Mouse (Mus musculus) MEL (cell line): ENCODE measurements at regions not wholly inside any gene's neighbourhood (a gene's known extent, or its start where the extent isn't known, plus 50 kb on each side); places are given as distances from the start of the nearest gene placed in this dataset.

ENCODE experiments used
- DNase-seq: peaks from one replicate; pipeline ENCODE4 v3.0.0; 2011; ENCODE audit warnings: low read depth, low spot score
- H3K27ac ChIP-seq: 2 replicates; pipeline ENCODE4 v1.5.1; 2012; ENCODE audit warnings: low read depth, mild to moderate bottlenecking, control low read depth, low read length, moderate library complexity; ENCODE audit not compliant: control insufficient read depth
- H3K27me3 ChIP-seq, 2 experiments: fragments of 150-350 bp in 1 of 2; sonication (generic) in 1 of 2; 2 replicates each; pipeline ENCODE4 v1.6.1; 2012; ENCODE audit warnings: low read length in 2 of 2, mild to moderate bottlenecking in 2 of 2, improper control_type of control experiment in 1 of 2, moderate library complexity in 1 of 2; ENCODE audit not compliant: insufficient read depth in 2 of 2, control insufficient read depth in 1 of 2
- H3K36me3 ChIP-seq, 2 experiments: 2 replicates each; pipeline ENCODE4 v1.6.1; 2012 to 2014; ENCODE audit warnings: low read length in 2 of 2, improper control_type of control experiment in 1 of 2, inconsistent platforms in 1 of 2, mild to moderate bottlenecking in 1 of 2; ENCODE audit not compliant: insufficient read depth in 2 of 2, control insufficient read depth in 1 of 2
- H3K4me1 ChIP-seq, 2 experiments: fragments of 150-350 bp in 1 of 2; sonication (generic) in 1 of 2; 2 replicates each; pipeline ENCODE4 v1.6.1; 2012; ENCODE audit warnings: low read length in 2 of 2, improper control_type of control experiment in 1 of 2, mild to moderate bottlenecking in 1 of 2; ENCODE audit not compliant: insufficient read depth in 2 of 2, control insufficient read depth in 1 of 2
- H3K4me3 ChIP-seq, 2 experiments: fragments of 150-350 bp in 1 of 2; sonication (generic) in 1 of 2; 2 replicates each; pipeline ENCODE4 v1.5.1; 2012; ENCODE audit warnings: low read depth in 2 of 2, low read length in 2 of 2, mild to moderate bottlenecking in 2 of 2, moderate library complexity in 2 of 2, control low read depth in 1 of 2, improper control_type of control experiment in 1 of 2; ENCODE audit not compliant: control insufficient read depth in 1 of 2, insufficient read depth in 1 of 2
- H3K79me2 ChIP-seq: 2 replicates; pipeline ENCODE4 v1.6.1; 2012; ENCODE audit warnings: mild to moderate bottlenecking, low read length, moderate library complexity; ENCODE audit not compliant: control insufficient read depth, poor library complexity, insufficient read depth
- H3K9ac ChIP-seq: 2 replicates; pipeline ENCODE4 v1.6.1; 2012; ENCODE audit warnings: low read depth, mild to moderate bottlenecking, control low read depth, low read length, moderate library complexity; ENCODE audit not compliant: control insufficient read depth, poor library complexity, severe bottlenecking
- H3K9me3 ChIP-seq: fragments of 150-350 bp; sonication (generic); replicated peaks from 2 replicates; pipeline ENCODE4 v1.6.1; 2012; ENCODE audit warnings: mild to moderate bottlenecking, low read length, improper control_type of control experiment, moderate library complexity; ENCODE audit not compliant: insufficient read depth
- CHD1 ChIP-seq: IDR thresholded peaks from 2 replicates; pipeline ENCODE4 v1.6.1; 2012; ENCODE audit warnings: low read depth, mild to moderate bottlenecking, inconsistent platforms, low read length, improper control_type of control experiment
- CHD2 ChIP-seq: IDR thresholded peaks from 2 replicates; pipeline ENCODE4 v1.6.1; 2011; ENCODE audit warnings: low read length, improper control_type of control experiment
- CTCF ChIP-seq, 3 experiments: IDR thresholded peaks in 2 of 3; conservative IDR thresholded peaks in 1 of 3; 2 replicates each; pipeline ENCODE4 v1.5.1; 2011 to 2012; ENCODE audit warnings: low read length in 3 of 3, low read depth in 2 of 3, mild to moderate bottlenecking in 2 of 3, improper control_type of control experiment in 1 of 3, inconsistent platforms in 1 of 3, mixed read lengths in 1 of 3, moderate library complexity in 1 of 3; ENCODE audit not compliant: control insufficient read depth in 1 of 3, insufficient read depth in 1 of 3, poor library complexity in 1 of 3, severe bottlenecking in 1 of 3
- E2F4 ChIP-seq: IDR thresholded peaks from 2 replicates; pipeline ENCODE4 v1.6.1; 2011; ENCODE audit warnings: low read depth, low read length, improper control_type of control experiment, borderline replicate concordance
- ELF1 ChIP-seq: IDR thresholded peaks from 2 replicates; pipeline ENCODE4 v1.6.1; 2014; ENCODE audit warnings: low read depth, mild to moderate bottlenecking, inconsistent platforms, low read length, improper control_type of control experiment, moderate library complexity
- ETS1 ChIP-seq: IDR thresholded peaks from 2 replicates; pipeline ENCODE4 v1.6.1; 2012; ENCODE audit warnings: low read depth, mild to moderate bottlenecking, inconsistent platforms, low read length, improper control_type of control experiment, moderate library complexity
- GABPA ChIP-seq: IDR thresholded peaks from 2 replicates; pipeline ENCODE4 v1.6.1; 2012; ENCODE audit warnings: low read depth, mild to moderate bottlenecking, inconsistent platforms, low read length, improper control_type of control experiment, moderate library complexity
- GATA1 ChIP-seq: IDR thresholded peaks from 2 replicates; pipeline ENCODE4 v1.6.1; 2011; ENCODE audit warnings: low read depth, low read length, improper control_type of control experiment
- HCFC1 ChIP-seq: IDR thresholded peaks from 2 replicates; pipeline ENCODE4 v1.6.1; 2012; ENCODE audit warnings: low read depth, mild to moderate bottlenecking, inconsistent platforms, low read length, improper control_type of control experiment, moderate library complexity
- JUND ChIP-seq: IDR thresholded peaks from 2 replicates; pipeline ENCODE4 v1.6.1; 2011; ENCODE audit warnings: low read depth, mild to moderate bottlenecking, improper control_type of control experiment, low read length
- KAT2A ChIP-seq: conservative IDR thresholded peaks from 2 replicates; pipeline ENCODE4 v1.6.1; 2012; ENCODE audit warnings: low read depth, low read length, improper control_type of control experiment, inconsistent platforms
- MAZ ChIP-seq: IDR thresholded peaks from 2 replicates; pipeline ENCODE4 v1.6.1; 2012; ENCODE audit warnings: low read depth, mild to moderate bottlenecking, inconsistent platforms, low read length, improper control_type of control experiment
- MXI1 ChIP-seq: IDR thresholded peaks from 2 replicates; pipeline ENCODE4 v1.6.1; 2011; ENCODE audit warnings: mild to moderate bottlenecking, low read depth, low read length, improper control_type of control experiment
- NELFE ChIP-seq: IDR thresholded peaks from 2 replicates; pipeline ENCODE4 v1.6.1; 2011; ENCODE audit warnings: low read depth, low read length, improper control_type of control experiment
- NRF1 ChIP-seq: IDR thresholded peaks from 2 replicates; pipeline ENCODE4 v1.6.1; 2014; ENCODE audit warnings: low read depth, mild to moderate bottlenecking, inconsistent platforms, low read length, improper control_type of control experiment, moderate library complexity; ENCODE audit not compliant: poor library complexity, insufficient read depth, severe bottlenecking
- POLR2AphosphoS2 ChIP-seq: IDR thresholded peaks from 2 replicates; pipeline ENCODE4 v1.6.1; 2011; ENCODE audit warnings: low read length, improper control_type of control experiment
- RAD21 ChIP-seq: IDR thresholded peaks from 2 replicates; pipeline ENCODE4 v1.6.1; 2011; ENCODE audit warnings: mild to moderate bottlenecking, low read depth, low read length, improper control_type of control experiment
- SIN3A ChIP-seq: IDR thresholded peaks from 2 replicates; pipeline ENCODE4 v1.6.1; 2012; ENCODE audit warnings: low read length, improper control_type of control experiment, inconsistent platforms
- SMC3 ChIP-seq: IDR thresholded peaks from 2 replicates; pipeline ENCODE4 v1.6.1; 2011; ENCODE audit warnings: low read depth, low read length, improper control_type of control experiment
- TBP ChIP-seq: IDR thresholded peaks from 2 replicates; pipeline ENCODE4 v1.8.0; 2011; ENCODE audit warnings: low read depth, low read length, improper control_type of control experiment
- TCF12 ChIP-seq: IDR thresholded peaks from 2 replicates; pipeline ENCODE4 v1.6.1; 2014; ENCODE audit warnings: low read depth, mild to moderate bottlenecking, inconsistent platforms, low read length, improper control_type of control experiment, moderate library complexity
- USF1 ChIP-seq: IDR thresholded peaks from 2 replicates; pipeline ENCODE4 v1.6.1; 2014; ENCODE audit warnings: low read depth, mild to moderate bottlenecking, inconsistent platforms, low read length, improper control_type of control experiment, moderate library complexity
- ZC3H11A ChIP-seq: IDR thresholded peaks from 2 replicates; pipeline ENCODE4 v1.6.1; 2012; ENCODE audit warnings: low read depth, mild to moderate bottlenecking, inconsistent platforms, low read length, improper control_type of control experiment
- ZKSCAN1 ChIP-seq: IDR thresholded peaks from 2 replicates; pipeline ENCODE4 v1.6.1; 2012; ENCODE audit warnings: low read depth, mild to moderate bottlenecking, inconsistent platforms, low read length, improper control_type of control experiment, moderate library complexity
- ZMIZ1 ChIP-seq: IDR thresholded peaks from 2 replicates; pipeline ENCODE4 v1.6.1; 2012; ENCODE audit warnings: low read depth, mild to moderate bottlenecking, inconsistent platforms, low read length, improper control_type of control experiment, moderate library complexity

GRCm38 (mm10) chr11:89174967-89175366, 101.3 kb downstream of the Gm525 start:
- DNase-seq, result no peak
- no peaks in the 10 kb centered on the region for H3K4me1 ChIP-seq
- H3K4me3 ChIP-seq, result no peak overlapping the region
- no peaks in the 10 kb centered on the region for H3K27me3 ChIP-seq
- no peaks in the 10 kb centered on the region for H3K36me3 ChIP-seq
- no peak overlapping the region for H3K27ac ChIP-seq
- H3K79me2 ChIP-seq, result no peaks in the 10 kb centered on the region
- no peak overlapping the region for H3K9ac ChIP-seq
- H3K9me3 ChIP-seq, result no peaks in the 10 kb centered on the region
- TF ChIP-seq E2F4 (no peak), HCFC1 (no peak), CHD2 (no peak), JUND (no peak), POLR2AphosphoS2 (no peak), RAD21 (no peak), GABPA (no peak), TBP (no peak), NRF1 (no peak), TCF12 (no peak), CHD1 (no peak), ELF1 (no peak), ZMIZ1 (no peak), SIN3A (no peak), ZKSCAN1 (no peak), USF1 (no peak), ETS1 (no peak), NELFE (no peak), GATA1 (no peak), KAT2A (no peak)

GRCm38 (mm10) chr11:89165278-89165677, 91.6 kb downstream of the Gm525 start:
- no peak overlapping the region for H3K4me3 ChIP-seq
- DNase-seq, result peak; percentile 84
- no peaks in the 10 kb centered on the region for H3K9me3 ChIP-seq
- TF ChIP-seq SMC3 (peak; percentile 95), RAD21 (peak; percentile 93), MAZ (no peak), CTCF (IDR thresholded peaks at IDR 0.05 in 2 of 3, conservative IDR thresholded peaks at IDR 0.05 in 1 of 3; ENCODE audit: control insufficient read depth in 1 of 3, insufficient read depth in 1 of 3, low read depth in 2 of 3, low read length in 3 of 3, poor library complexity in 1 of 3, severe bottlenecking in 1 of 3) (peak; percentile 88 to 99 (median 95)), ZMIZ1 (no peak), MXI1 (no peak), ZC3H11A (peak; percentile 87), HCFC1 (no peak)
- H3K79me2 ChIP-seq, result no peaks in the 10 kb centered on the region
- no peaks in the 10 kb centered on the region for H3K4me1 ChIP-seq
- H3K27me3 ChIP-seq, result no peaks in the 10 kb centered on the region
- H3K9ac ChIP-seq, result no peak overlapping the region
- no peaks in the 10 kb centered on the region for H3K36me3 ChIP-seq
- H3K27ac ChIP-seq, result no peak overlapping the region
